Mouse (Mus musculus): ENCODE data around the gene Nostrin.

GRCm38 (mm10) chr2:69149154-69149553 is 13.6 kb downstream of the Nostrin start:
- TF ChIP-seq HCFC1 (IDR thresholded peaks at IDR 0.05; ENCODE audit: borderline replicate concordance, insufficient read depth, low read length) (no peak), MAFK (IDR thresholded peaks at IDR 0.05; ENCODE audit: insufficient read depth, low read depth, low read length) (no peak), ZNF384 (IDR thresholded peaks at IDR 0.05; ENCODE audit: low read depth, low read length) (no peak), ZC3H11A (IDR thresholded peaks at IDR 0.05; ENCODE audit: borderline replicate concordance, low read depth, low read length) (no peak)
